Mouse (Mus musculus): ENCODE measurements around the gene Cnot6. TPM values are rescaled to one million over a fixed set of nuclear protein-coding genes. Genes with fewer than 3 reads are reported as not detected.

Cnot6 gene
- polyA plus RNA-seq (2016; fragmentation: Nextera tagmentation; extraction: Ambion mirVana): 99.5 and 101 TPM in 2 replicates

DNA sequence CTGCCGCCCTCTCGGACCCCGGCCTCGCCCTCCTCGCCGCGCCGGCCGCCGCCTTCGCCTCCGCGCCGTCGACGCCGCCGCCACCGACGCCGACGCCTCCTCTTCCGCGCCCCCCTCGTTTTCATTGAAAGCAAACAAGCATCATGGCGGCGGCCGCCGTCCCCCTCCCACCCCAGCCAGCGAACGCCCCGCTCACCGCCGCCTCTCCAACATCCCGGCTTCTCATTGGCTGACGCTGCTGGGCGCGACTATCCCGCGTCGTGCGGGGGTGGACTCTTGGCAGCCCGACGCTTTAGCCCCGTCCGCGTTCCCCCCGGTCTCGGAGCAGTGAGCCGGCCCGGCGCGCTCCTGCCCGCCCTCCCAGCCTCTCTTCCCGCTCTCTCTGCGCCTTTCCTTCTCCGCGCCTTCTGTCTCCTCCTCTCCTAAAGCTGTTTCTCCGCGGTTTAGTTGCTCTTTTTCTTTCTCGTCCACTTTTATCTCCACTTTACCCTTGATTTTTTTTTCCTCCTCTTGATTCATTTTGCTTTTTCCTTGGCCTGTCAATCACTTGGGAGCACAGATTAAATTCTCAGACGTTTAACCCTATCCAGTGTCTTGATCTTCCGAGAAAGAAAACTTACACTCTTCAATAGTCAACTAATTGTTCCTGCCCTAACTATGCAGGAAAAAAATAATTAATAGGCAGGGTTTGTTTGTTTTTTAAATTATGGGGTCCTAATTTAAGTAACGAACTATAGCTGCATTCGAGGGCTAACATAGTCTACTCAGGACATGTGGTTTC, at the start of gene Cnot6:
Gene Cnot6, minus strand, starts transcription at position 169 of the 781 bp plus-strand sequence.
- Histone ChIP-seq H3K36me3 (replicated peaks) (peaks cover 8% of the 10 kb centered on the region; the same call in 1 of the 2 replicates), H3K4me1 (peaks cover 42% of the 10 kb centered on the region), H3K27ac (peak within 1 kb of the TSS; percentile 96), H3K4me2 (peak within 1 kb of the TSS; percentile 76), H3K27me3 (no peaks in the 10 kb centered on the region), H3K4me3 (replicated peaks) (peak within 1 kb of the TSS; percentile 98), H3K9me3 (no peaks in the 10 kb centered on the region), H3K9ac (peak within 1 kb of the TSS; percentile 99)
- ATAC-seq (ENCODE audit: low FRiP score): peak; percentile 99
- 2% methylated on average over 47 of the region's 65 CpGs for WGBS

DNA sequence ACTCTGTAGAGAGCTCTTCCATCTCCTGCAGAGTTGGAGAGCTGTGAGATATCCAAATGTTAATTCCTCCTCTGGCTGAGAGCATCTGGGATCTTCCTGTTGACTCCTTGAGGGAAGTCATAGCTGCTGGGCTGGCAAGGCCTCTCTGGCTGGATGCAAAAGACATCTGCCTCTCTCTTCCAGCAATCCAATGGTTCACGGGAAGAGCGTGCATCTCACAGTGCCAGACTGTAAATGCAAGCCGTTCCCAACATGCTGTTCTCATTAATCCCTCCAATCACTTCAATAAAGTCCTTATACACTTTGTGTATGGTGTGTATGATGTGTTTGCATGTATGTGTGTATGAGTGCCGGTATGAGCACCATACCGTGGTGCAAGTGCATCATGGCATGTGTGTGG, 48.6 kb upstream of the Cnot6 start:
- WGBS: 90% methylated on average over 5 of the region's 5 CpGs
- Histone ChIP-seq H3K4me2 (no peak overlapping the region), H3K9ac (no peak overlapping the region), H3K27me3 (no peaks in the 10 kb centered on the region), H3K4me3 (replicated peaks) (no peak overlapping the region), H3K9me3 (no peaks in the 10 kb centered on the region), H3K27ac (no peak overlapping the region), H3K36me3 (replicated peaks) (no peaks in the 10 kb centered on the region), H3K4me1 (peaks cover 10% of the 10 kb centered on the region; the same call in 1 of the 2 replicates)
- no peak for ATAC-seq (ENCODE audit: low FRiP score)

DNA sequence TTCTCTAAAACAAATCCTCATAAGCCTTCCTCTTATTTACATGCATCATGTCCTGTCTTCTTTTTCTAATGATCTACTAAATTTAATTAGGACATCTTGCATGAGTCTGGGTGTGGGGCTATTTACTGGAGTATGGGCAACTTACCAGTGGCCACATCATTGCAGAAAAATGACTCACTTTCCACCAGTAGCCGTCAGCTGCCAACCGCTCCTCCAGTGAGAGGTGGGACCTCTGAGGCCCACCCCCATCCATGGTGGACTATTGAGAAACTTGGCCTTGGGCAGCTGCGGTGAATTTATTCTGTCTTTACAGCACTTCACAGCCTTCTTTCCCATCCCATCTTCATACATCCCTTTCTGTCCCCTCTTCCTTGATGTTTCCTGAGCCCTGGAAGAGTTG, 45.6 kb upstream of the Cnot6 start:
- no peak overlapping the region for H3K4me3 ChIP-seq (replicated peaks)
- H3K36me3 ChIP-seq (replicated peaks): no peaks in the 10 kb centered on the region
- peaks cover under 1% of the 10 kb centered on the region; the same call in 1 of the 2 replicates for H3K4me1 ChIP-seq
- 89% methylated on average over 3 of the region's 3 CpGs for WGBS
- no peak overlapping the region for H3K27ac ChIP-seq
- no peaks in the 10 kb centered on the region for H3K9me3 ChIP-seq
- H3K9ac ChIP-seq: no peak overlapping the region
- no peak overlapping the region for H3K4me2 ChIP-seq
- no peaks in the 10 kb centered on the region for H3K27me3 ChIP-seq
- ATAC-seq (ENCODE audit: low FRiP score): no peak

DNA sequence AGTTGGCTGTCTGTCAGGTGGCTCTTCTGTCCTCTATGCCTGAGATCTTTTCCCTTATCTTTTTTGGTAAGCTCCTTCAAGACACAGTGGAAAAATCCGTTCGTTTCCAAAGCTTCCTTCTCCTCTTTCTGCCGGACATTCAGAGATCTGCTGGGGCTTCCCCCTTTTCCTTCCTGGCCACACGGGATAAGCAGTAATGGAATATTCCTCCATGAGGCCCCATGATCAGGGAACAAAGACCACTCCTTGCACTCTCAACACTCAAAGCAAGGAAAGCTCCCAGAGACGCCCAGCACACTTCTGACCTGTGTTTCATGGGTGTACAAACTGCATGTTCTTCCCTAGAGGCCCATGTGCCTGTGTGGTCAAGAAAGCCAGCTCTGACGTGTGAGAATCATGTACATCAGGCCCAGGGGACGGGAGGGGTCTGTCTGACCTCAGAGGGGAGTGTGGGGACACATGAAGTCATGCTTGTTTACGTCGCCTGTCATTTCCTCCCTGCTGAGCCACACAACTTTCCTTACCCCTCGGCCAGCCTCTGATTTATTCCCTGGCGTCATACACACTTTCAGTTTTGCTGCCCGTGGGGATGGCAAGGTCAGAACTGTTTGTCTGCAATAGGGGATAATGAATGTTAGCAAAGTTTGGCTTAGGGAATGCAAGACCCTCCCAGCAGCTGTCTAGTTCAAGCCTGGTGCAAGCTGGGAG, 42.6 kb upstream of the Cnot6 start:
- H3K9ac ChIP-seq: no peak overlapping the region
- H3K4me2 ChIP-seq: no peak overlapping the region
- H3K9me3 ChIP-seq: no peaks in the 10 kb centered on the region
- no peak overlapping the region for H3K4me3 ChIP-seq (replicated peaks)
- WGBS: 65% methylated on average over 12 of the region's 12 CpGs
- ATAC-seq (ENCODE audit: low FRiP score): no peak
- H3K27me3 ChIP-seq: no peaks in the 10 kb centered on the region
- H3K36me3 ChIP-seq (replicated peaks): no peaks in the 10 kb centered on the region
- no peak overlapping the region for H3K27ac ChIP-seq
- no peaks in the 10 kb centered on the region for H3K4me1 ChIP-seq

DNA sequence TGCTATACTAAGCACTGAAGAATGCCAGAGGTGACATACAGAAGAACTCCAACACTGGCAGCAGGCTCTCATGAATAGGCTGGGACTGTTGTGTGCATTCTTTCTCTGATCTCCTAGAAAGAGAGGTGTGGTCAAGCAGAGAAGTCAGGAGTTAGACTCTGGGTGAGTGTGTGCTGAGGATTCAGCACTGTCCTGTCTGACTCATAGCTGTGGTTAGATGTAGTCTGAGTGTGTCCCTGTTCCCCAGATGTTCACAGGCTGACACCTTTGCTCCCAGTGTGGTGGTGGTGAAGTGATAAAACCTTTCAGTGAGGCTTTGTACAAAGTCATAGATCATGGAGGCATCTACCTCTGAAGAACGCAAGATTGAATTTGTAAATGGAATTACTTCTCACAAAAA, 34.2 kb upstream of the Cnot6 start:
- ATAC-seq (ENCODE audit: low FRiP score): no peak
- Histone ChIP-seq H3K9me3 (peaks cover 5% of the 10 kb centered on the region; the same call in 1 of the 2 replicates), H3K36me3 (replicated peaks) (no peaks in the 10 kb centered on the region), H3K9ac (no peak overlapping the region), H3K4me2 (no peak overlapping the region), H3K27me3 (no peaks in the 10 kb centered on the region), H3K4me1 (peaks cover 5% of the 10 kb centered on the region; the same call in 1 of the 2 replicates), H3K4me3 (replicated peaks) (no peak overlapping the region), H3K27ac (no peak overlapping the region)
- 96% methylated on average over 1 of the region's 1 CpGs for WGBS

GRCm38 (mm10) chr11:49745839-49746238, 33.3 kb upstream of the Cnot6 start:
- Histone ChIP-seq H3K4me1 (peaks cover 5% of the 10 kb centered on the region; the same call in 1 of the 2 replicates), H3K4me3 (replicated peaks) (no peak overlapping the region), H3K27ac (no peak overlapping the region), H3K9me3 (peaks cover 5% of the 10 kb centered on the region; the same call in 1 of the 2 replicates), H3K4me2 (no peak overlapping the region), H3K9ac (no peak overlapping the region), H3K36me3 (replicated peaks) (no peaks in the 10 kb centered on the region), H3K27me3 (no peaks in the 10 kb centered on the region)
- WGBS: 82% methylated on average over 3 of the region's 3 CpGs
- ATAC-seq (ENCODE audit: low FRiP score): no peak

DNA sequence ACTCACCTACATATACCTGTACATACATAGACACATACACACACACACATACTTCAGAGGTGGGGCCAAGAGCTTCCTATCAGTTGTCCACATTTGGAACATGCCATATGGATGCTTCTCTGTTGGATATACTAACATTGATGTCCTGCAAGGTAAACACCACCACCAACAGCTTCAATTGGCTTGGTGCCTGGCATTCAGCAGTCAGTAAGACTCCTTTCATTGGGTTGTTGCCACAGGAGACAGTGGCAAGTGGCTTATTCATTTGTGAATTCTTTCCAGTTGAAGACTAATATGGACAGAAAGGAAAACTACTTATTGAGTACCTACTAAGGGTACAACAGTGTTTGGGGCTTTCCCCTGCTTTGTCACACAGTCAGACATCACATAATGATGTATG, 32.5 kb upstream of the Cnot6 start:
- no peak overlapping the region for H3K4me2 ChIP-seq
- no peaks in the 10 kb centered on the region for H3K36me3 ChIP-seq (replicated peaks)
- H3K27ac ChIP-seq: no peak overlapping the region
- H3K4me1 ChIP-seq: peaks cover 5% of the 10 kb centered on the region; the same call in 1 of the 2 replicates
- H3K9ac ChIP-seq: no peak overlapping the region
- no peak for ATAC-seq (ENCODE audit: low FRiP score)
- peaks cover 5% of the 10 kb centered on the region; the same call in 1 of the 2 replicates for H3K9me3 ChIP-seq
- no peak overlapping the region for H3K4me3 ChIP-seq (replicated peaks)
- H3K27me3 ChIP-seq: no peaks in the 10 kb centered on the region

GRCm38 (mm10) chr11:49743634-49744033, 31.1 kb upstream of the Cnot6 start:
- H3K27ac ChIP-seq: no peak overlapping the region
- WGBS: 93% methylated on average over 7 of the region's 7 CpGs
- H3K27me3 ChIP-seq: no peaks in the 10 kb centered on the region
- H3K36me3 ChIP-seq (replicated peaks): no peaks in the 10 kb centered on the region
- H3K9ac ChIP-seq: no peak overlapping the region
- no peak overlapping the region for H3K4me3 ChIP-seq (replicated peaks)
- H3K9me3 ChIP-seq: no peaks in the 10 kb centered on the region
- peaks cover 10% of the 10 kb centered on the region for H3K4me1 ChIP-seq
- no peak for ATAC-seq (ENCODE audit: low FRiP score)
- no peak overlapping the region for H3K4me2 ChIP-seq

- no peak for ATAC-seq (ENCODE audit: low FRiP score)
- WGBS: 70% methylated on average over 8 of the region's 8 CpGs
- H3K27ac ChIP-seq: no peak overlapping the region
- H3K4me3 ChIP-seq (replicated peaks): no peak overlapping the region
- no peaks in the 10 kb centered on the region for H3K36me3 ChIP-seq (replicated peaks)
- no peaks in the 10 kb centered on the region for H3K9me3 ChIP-seq
- no peak overlapping the region for H3K4me2 ChIP-seq
- H3K27me3 ChIP-seq: no peaks in the 10 kb centered on the region
- H3K9ac ChIP-seq: no peak overlapping the region
- peaks cover 17% of the 10 kb centered on the region for H3K4me1 ChIP-seq
These were observed 29.7 kb upstream of the Cnot6 start for GRCm38 (mm10) chr11:49742248-49742647.

DNA sequence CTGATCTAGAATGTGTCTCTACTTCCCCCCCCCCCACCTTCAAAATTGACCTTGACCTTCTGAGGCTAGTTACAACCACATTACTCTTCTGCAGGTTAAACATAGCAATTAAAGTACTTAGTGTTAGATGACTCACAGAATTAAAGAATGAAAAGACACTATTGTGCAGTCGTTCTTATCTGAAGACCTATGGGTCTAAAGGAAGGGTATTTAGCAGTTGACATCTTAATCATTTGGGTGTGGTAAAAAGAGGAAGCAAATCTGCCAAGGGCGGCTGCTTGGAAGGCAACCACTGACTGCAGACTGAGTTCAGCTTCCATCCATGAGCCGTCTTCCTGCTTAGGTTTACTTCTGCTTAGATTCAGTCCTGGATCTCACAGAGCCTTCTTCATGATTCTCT, 27.3 kb upstream of the Cnot6 start:
- H3K4me3 ChIP-seq (replicated peaks): no peak overlapping the region
- WGBS: 66% methylated on average over 3 of the region's 3 CpGs
- no peak overlapping the region for H3K4me2 ChIP-seq
- ATAC-seq (ENCODE audit: low FRiP score): no peak
- no peak overlapping the region for H3K9ac ChIP-seq
- peaks cover 17% of the 10 kb centered on the region for H3K4me1 ChIP-seq
- H3K27ac ChIP-seq: no peak overlapping the region
- H3K27me3 ChIP-seq: no peaks in the 10 kb centered on the region
- no peaks in the 10 kb centered on the region for H3K36me3 ChIP-seq (replicated peaks)
- H3K9me3 ChIP-seq: no peaks in the 10 kb centered on the region

DNA sequence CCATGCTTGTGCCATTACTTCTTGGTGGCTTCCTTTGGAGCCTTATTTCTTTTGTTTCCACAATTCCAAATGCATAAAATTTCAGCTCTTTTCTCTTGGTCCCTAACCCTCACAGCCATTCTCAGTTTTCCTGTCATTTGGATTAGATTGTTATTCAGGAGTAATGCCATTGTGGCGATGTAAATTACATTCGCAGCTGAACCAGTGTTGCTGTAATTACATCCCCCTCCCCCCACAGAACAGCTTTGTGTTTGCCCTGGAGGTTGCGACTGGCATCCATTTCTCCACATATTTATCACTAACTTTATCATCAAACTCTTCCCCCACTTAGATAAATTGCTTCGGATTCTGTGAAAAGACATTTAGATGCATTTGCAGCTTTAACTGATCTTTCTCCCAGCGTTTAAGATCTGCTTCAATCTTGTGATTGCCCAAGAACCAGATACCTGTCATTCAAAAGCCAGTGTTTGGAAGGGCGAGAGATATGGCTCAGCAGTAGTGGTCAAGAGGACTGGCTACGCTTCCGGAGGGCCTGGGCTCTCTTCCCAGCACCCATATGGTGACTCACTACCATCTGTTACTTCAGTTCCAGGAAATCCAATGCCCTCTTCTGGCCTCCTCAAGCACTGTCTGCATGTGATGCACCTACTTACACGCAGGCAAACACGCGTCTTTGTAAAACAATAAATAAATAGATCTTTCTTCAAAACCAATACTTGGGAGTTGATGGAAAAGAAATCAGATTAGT, 26.3 kb upstream of the Cnot6 start:
- WGBS: 65% methylated on average over 11 of the region's 11 CpGs
- H3K4me3 ChIP-seq (replicated peaks): no peak overlapping the region
- no peak overlapping the region for H3K4me2 ChIP-seq
- H3K9me3 ChIP-seq: no peaks in the 10 kb centered on the region
- H3K27me3 ChIP-seq: no peaks in the 10 kb centered on the region
- no peak overlapping the region for H3K9ac ChIP-seq
- 0 out of 2 replicates have a peak overlapping the region, but pooled peaks have one; percentile 46 for H3K27ac ChIP-seq
- ATAC-seq (ENCODE audit: low FRiP score): peak; percentile 46; the same call in 1 of the 2 replicates
- H3K4me1 ChIP-seq: peaks cover 17% of the 10 kb centered on the region
- H3K36me3 ChIP-seq (replicated peaks): no peaks in the 10 kb centered on the region

- H3K4me3 ChIP-seq (replicated peaks): no peak overlapping the region
- H3K9ac ChIP-seq: no peak overlapping the region
- H3K9me3 ChIP-seq: no peaks in the 10 kb centered on the region
- H3K4me2 ChIP-seq: no peak overlapping the region
- H3K4me1 ChIP-seq: peaks cover 13% of the 10 kb centered on the region
- no peaks in the 10 kb centered on the region for H3K36me3 ChIP-seq (replicated peaks)
- ATAC-seq (ENCODE audit: low FRiP score): no peak
- no peak overlapping the region for H3K27ac ChIP-seq
- no peaks in the 10 kb centered on the region for H3K27me3 ChIP-seq
- 86% methylated on average over 1 of the region's 1 CpGs for WGBS
These were observed 25.1 kb upstream of the Cnot6 start for GRCm38 (mm10) chr11:49737625-49738024.
